13 mouse cellular contexts compared by ENCODE assay signal in genomic region chr17:14455251-14455743, GRCm38 (mm10).
DNase-seq lines count a peak whose midpoint lies in the region; ATAC-seq lines count a peak whose summit lies in the region.
"Had no signal": no experiment of that assay in that cellular context is flagged by ENCODE, and none has a peak within 500 bp of the region (broad histone marks: within the 10 kb centered on the region; RNA-seq: fewer than 3 reads in every experiment).

No protein-coding gene starts in this region.

- H3K27ac ChIP-seq in forebrain, embryonic 16.5 days (ENCODE audit: low read length): no peak overlapping the region
- H3K27ac ChIP-seq: heart, embryonic 13.5 days; stomach, embryonic 15.5 days had no signal

- DNase-seq in adrenal gland, adult (ENCODE audit: inconsistent age in 2 of 2, low spot score in 1 of 2): peak; percentile 16 to 50
- no peak for DNase-seq in adrenal gland, adult 18-20 months (ENCODE audit: low spot score in 2 of 2)
- peak; percentile 35 for DNase-seq in Muller cell, postnatal 12 days (ENCODE audit: inconsistent ontology term)
- DNase-seq in cerebellum, adult 9-11 months: peak; percentile 79
- no peak for DNase-seq in kidney, adult 9 months
- no peak for DNase-seq in embryo, embryonic 9.5 days (ENCODE audit: extremely low spot score)
- DNase-seq: kidney, postnatal 14 days had no signal

- H3K4me1 ChIP-seq in forebrain, embryonic 16.5 days (replicated peaks; ENCODE audit: control insufficient read depth, insufficient read depth, low read length): no peaks in the 10 kb centered on the region
- H3K4me1 ChIP-seq: heart, embryonic 13.5 days had no signal

- no peaks in the 10 kb centered on the region for H3K9me3 ChIP-seq in forebrain, embryonic 16.5 days (ENCODE audit: control insufficient read depth, low read length)
- H3K9me3 ChIP-seq: heart, embryonic 13.5 days; stomach, embryonic 15.5 days had no signal

- no peak overlapping the region for H3K4me3 ChIP-seq in forebrain, embryonic 16.5 days (replicated peaks; ENCODE audit: low read length)
- H3K4me3 ChIP-seq: heart, embryonic 13.5 days; stomach, embryonic 15.5 days had no signal

- no peaks in the 10 kb centered on the region for H3K36me3 ChIP-seq in forebrain, embryonic 16.5 days (ENCODE audit: control insufficient read depth, insufficient read depth)
- H3K36me3 ChIP-seq: heart, embryonic 13.5 days; stomach, embryonic 15.5 days had no signal

- H3K4me2 ChIP-seq in forebrain, embryonic 16.5 days (ENCODE audit: low read length): no peak overlapping the region
- H3K4me2 ChIP-seq: heart, embryonic 13.5 days; midbrain, embryonic 11.5 days; stomach, embryonic 15.5 days had no signal

- 53% methylated on average over 8 of the region's 8 CpGs for WGBS in forebrain, embryonic 16.5 days

- ATAC-seq in forebrain, embryonic 16.5 days: peak; percentile 71; the same call in 1 of the 2 replicates
- ATAC-seq in erythroid progenitor cell, adult 5-6 weeks (replicated peaks; ENCODE audit: low FRiP score, poor library complexity, severe bottlenecking): no peak
- ATAC-seq: Patski had no signal

- no peak overlapping the region for H3K9ac ChIP-seq in forebrain, embryonic 16.5 days (replicated peaks; ENCODE audit: low read depth, low read length)
- H3K9ac ChIP-seq: heart, embryonic 13.5 days; stomach, embryonic 15.5 days had no signal

- H3K27me3 ChIP-seq in forebrain, embryonic 16.5 days (replicated peaks; ENCODE audit: control insufficient read depth, insufficient read depth, low read length): no peaks in the 10 kb centered on the region
- H3K27me3 ChIP-seq: stomach, embryonic 15.5 days had no signal

Comparison
In these comparisons a context has a peak if more than half of its experiments do, and no peak if none do; other contexts are left out.
1. DNase-seq: peak in adrenal gland, adult (2 of 2), Muller cell, postnatal 12 days (single experiment) and cerebellum, adult 9-11 months (single experiment); none in adrenal gland, adult 18-20 months (0 of 2), kidney, adult 9 months (single experiment) and embryo, embryonic 9.5 days (single experiment).